Mouse (Mus musculus) embryonic facial prominence, embryonic 12.5 days (tissue): ENCODE measurements at regions not wholly inside any gene's neighbourhood (a gene's known extent, or its start where the extent isn't known, plus 50 kb on each side); places are given as distances from the start of the nearest gene placed in this dataset.
"Not testable (repeated sequence)": the region's sequence is repeated elsewhere in the genome, so short reads cannot be mapped to it uniquely, and the experiment has no call there.

Experiments used
- ATAC-seq: fragments of 200-750 bp; cut with Nextera tagmentation; 2 replicates; pipeline ENCODE4 v1.8.0; 2017; ENCODE audit not compliant: insufficient number of reproducible peaks, insufficient read depth, low FRiP score, low TSS enrichment
- H3K27ac ChIP-seq: fragments of 300-500 bp; sonication (generic); 2 replicates; pipeline ENCODE4 v1.5.1; 2016; ENCODE audit warnings: mild to moderate bottlenecking
- H3K27me3 ChIP-seq: fragments of 300-500 bp; sonication (generic); 2 replicates; pipeline ENCODE4 v1.6.1; 2016; ENCODE audit warnings: mild to moderate bottlenecking, moderate library complexity
- H3K36me3 ChIP-seq: fragments of 300-500 bp; sonication (generic); 2 replicates; pipeline ENCODE4 v1.6.1; 2016; ENCODE audit warnings: mild to moderate bottlenecking
- H3K4me1 ChIP-seq: fragments of 300-500 bp; sonication (generic); 2 replicates; pipeline ENCODE4 v1.6.1; 2016
- H3K4me2 ChIP-seq: fragments of 300-500 bp; sonication (generic); replicated peaks from 2 replicates; pipeline ENCODE4 v1.6.1; 2016; ENCODE audit warnings: mild to moderate bottlenecking, moderate library complexity
- H3K4me3 ChIP-seq: fragments of 300-500 bp; sonication (generic); 2 replicates; pipeline ENCODE4 v1.5.1; 2016; ENCODE audit warnings: mild to moderate bottlenecking
- H3K9ac ChIP-seq: fragments of 300-500 bp; sonication (generic); 2 replicates; pipeline ENCODE4 v1.6.1; 2016; ENCODE audit warnings: mild to moderate bottlenecking, moderate library complexity
- H3K9me3 ChIP-seq: fragments of 300-500 bp; sonication (generic); 2 replicates; pipeline ENCODE4 v1.6.1; 2016; ENCODE audit warnings: mild to moderate bottlenecking, moderate library complexity
- WGBS: fragments of 180-500 bp; shearing (Covaris S2); methylation state at CpG from one replicate; pipeline ENCODE4 v1.1.7; 2016; 5-methylcytosine and 5-hydroxymethylcytosine counted together

DNA sequence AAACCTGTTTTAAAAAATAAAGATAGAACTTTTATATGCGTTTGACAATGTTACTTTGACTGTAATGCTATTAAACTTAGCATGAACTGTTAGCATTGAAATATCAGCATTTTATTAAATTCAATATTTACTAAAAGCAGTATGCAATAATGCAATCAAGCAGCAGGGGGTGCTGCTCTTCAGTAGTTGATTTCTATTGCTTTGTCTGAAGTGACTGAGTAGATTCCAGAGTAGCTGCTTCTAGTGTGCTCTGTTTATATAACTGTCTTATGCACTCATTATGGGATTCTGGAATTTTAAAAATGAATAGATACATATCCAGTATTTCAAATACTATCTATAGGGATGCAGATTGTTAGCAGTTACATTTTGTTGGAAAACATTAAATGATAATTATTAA is 146.2 kb downstream of the Gm28710 start:
- Histone ChIP-seq H3K9me3 (no peaks in the 10 kb centered on the region), H3K4me1 (no peaks in the 10 kb centered on the region), H3K36me3 (no peaks in the 10 kb centered on the region), H3K4me3 (no peak overlapping the region), H3K4me2 (no peak overlapping the region), H3K9ac (no peak overlapping the region), H3K27ac (no peak overlapping the region), H3K27me3 (no peaks in the 10 kb centered on the region)
- 47% methylated on average over 1 of the region's 1 CpGs for WGBS
- ATAC-seq: no peak

- Histone ChIP-seq H3K27me3 (no peaks in the 10 kb centered on the region), H3K36me3 (no peaks in the 10 kb centered on the region), H3K27ac (no peak overlapping the region), H3K4me3 (no peak overlapping the region), H3K9ac (no peak overlapping the region), H3K4me1 (no peaks in the 10 kb centered on the region), H3K9me3 (no peaks in the 10 kb centered on the region), H3K4me2 (no peak overlapping the region)
- WGBS: 20% methylated on average over 1 of the region's 1 CpGs
- ATAC-seq: no peak
These were observed 155.8 kb downstream of the Gm28710 start for GRCm38 (mm10) chr5:16947430-16947829.

DNA sequence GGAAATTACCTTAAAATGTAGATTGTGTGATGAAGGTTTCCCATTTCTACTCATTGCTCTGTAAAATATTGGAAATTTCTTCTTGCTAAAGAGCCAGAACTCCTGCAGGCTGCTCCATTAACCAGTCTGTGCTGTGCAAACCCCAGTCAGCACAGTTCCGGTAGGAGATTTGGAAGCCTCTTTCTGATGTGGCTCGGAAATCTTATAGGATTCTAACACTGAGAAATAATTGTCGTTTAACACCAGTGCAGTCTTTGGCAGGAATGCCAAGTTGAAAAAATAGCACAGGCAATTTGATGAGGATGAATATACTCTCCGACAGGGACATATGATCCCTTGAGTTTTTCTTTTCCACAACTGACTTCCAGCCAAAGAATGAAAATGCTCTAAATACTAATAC is 176.1 kb downstream of the Gm28710 start:
- Histone ChIP-seq H3K4me1 (no peaks in the 10 kb centered on the region), H3K4me3 (no peak overlapping the region), H3K36me3 (no peaks in the 10 kb centered on the region), H3K27me3 (no peaks in the 10 kb centered on the region), H3K9ac (no peak overlapping the region), H3K27ac (no peak overlapping the region), H3K9me3 (no peaks in the 10 kb centered on the region), H3K4me2 (no peak overlapping the region)
- 55% methylated on average over 4 of the region's 4 CpGs for WGBS
- no peak for ATAC-seq

- not testable (repeated sequence) for H3K9me3 ChIP-seq, H3K36me3 ChIP-seq, H3K4me1 ChIP-seq, H3K27ac ChIP-seq, H3K4me2 ChIP-seq, H3K27me3 ChIP-seq, H3K4me3 ChIP-seq, ATAC-seq, H3K9ac ChIP-seq
- WGBS: 53% methylated on average over 1 of the region's 1 CpGs
These were observed 177.2 kb downstream of the Gm28710 start for GRCm38 (mm10) chr5:16968817-16969216.

- H3K4me3 ChIP-seq: no peak overlapping the region
- ATAC-seq: no peak
- H3K4me1 ChIP-seq: no peaks in the 10 kb centered on the region
- H3K9ac ChIP-seq: no peak overlapping the region
- H3K4me2 ChIP-seq: no peak overlapping the region
- no peak overlapping the region for H3K27ac ChIP-seq
- 74% methylated on average over 1 of the region's 1 CpGs for WGBS
- no peaks in the 10 kb centered on the region for H3K27me3 ChIP-seq
- no peaks in the 10 kb centered on the region for H3K9me3 ChIP-seq
- H3K36me3 ChIP-seq: no peaks in the 10 kb centered on the region
These were observed 181.7 kb downstream of the Gm28710 start for GRCm38 (mm10) chr5:16973206-16973896.

DNA sequence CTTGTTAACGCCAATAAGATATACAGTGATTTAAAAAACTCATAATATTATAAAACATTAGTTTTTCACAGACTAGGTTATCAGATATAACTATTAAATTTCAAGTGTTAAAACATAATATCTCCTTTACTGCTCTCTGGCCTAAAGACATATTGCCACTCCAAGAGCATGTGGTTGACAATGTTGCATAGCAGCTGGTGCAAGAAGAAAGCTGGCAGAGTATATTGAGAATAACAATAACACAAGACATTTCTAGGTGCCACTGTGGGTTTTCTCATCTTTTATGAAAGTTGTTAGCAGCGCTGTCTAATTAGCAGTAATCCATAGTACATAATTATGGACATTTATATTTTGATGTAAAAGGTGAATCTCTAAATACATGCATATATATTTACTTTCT is 184.4 kb downstream of the Gm28710 start:
- Histone ChIP-seq H3K27ac (no peak overlapping the region), H3K9me3 (no peaks in the 10 kb centered on the region), H3K27me3 (no peaks in the 10 kb centered on the region), H3K9ac (no peak overlapping the region), H3K4me2 (no peak overlapping the region), H3K4me3 (no peak overlapping the region), H3K4me1 (no peaks in the 10 kb centered on the region), H3K36me3 (no peaks in the 10 kb centered on the region)
- no peak for ATAC-seq
- 88% methylated on average over 2 of the region's 2 CpGs for WGBS

GRCm38 (mm10) chr5:16984877-16985276 is 193.3 kb downstream of the Gm28710 start:
- no peaks in the 10 kb centered on the region for H3K9me3 ChIP-seq
- no peak overlapping the region for H3K9ac ChIP-seq
- H3K4me2 ChIP-seq: no peak overlapping the region
- ATAC-seq: no peak
- no peaks in the 10 kb centered on the region for H3K36me3 ChIP-seq
- H3K4me3 ChIP-seq: no peak overlapping the region
- no peak overlapping the region for H3K27ac ChIP-seq
- no peaks in the 10 kb centered on the region for H3K4me1 ChIP-seq
- no peaks in the 10 kb centered on the region for H3K27me3 ChIP-seq
- WGBS: 84% methylated on average over 2 of the region's 2 CpGs

- H3K9me3 ChIP-seq: no peaks in the 10 kb centered on the region
- H3K36me3 ChIP-seq: no peaks in the 10 kb centered on the region
- H3K4me2 ChIP-seq: no peak overlapping the region
- no peak for ATAC-seq
- H3K4me3 ChIP-seq: no peak overlapping the region
- H3K27me3 ChIP-seq: no peaks in the 10 kb centered on the region
- no peak overlapping the region for H3K9ac ChIP-seq
- 67% methylated on average over 1 of the region's 1 CpGs for WGBS
- no peaks in the 10 kb centered on the region for H3K4me1 ChIP-seq
- H3K27ac ChIP-seq: no peak overlapping the region
These were observed 199.9 kb downstream of the Gm28710 start for GRCm38 (mm10) chr5:16991518-16991917.

GRCm38 (mm10) chr5:16999183-16999582 is 207.6 kb downstream of the Gm28710 start:
- ATAC-seq: no peak
- WGBS: 41% methylated on average over 2 of the region's 2 CpGs

DNA sequence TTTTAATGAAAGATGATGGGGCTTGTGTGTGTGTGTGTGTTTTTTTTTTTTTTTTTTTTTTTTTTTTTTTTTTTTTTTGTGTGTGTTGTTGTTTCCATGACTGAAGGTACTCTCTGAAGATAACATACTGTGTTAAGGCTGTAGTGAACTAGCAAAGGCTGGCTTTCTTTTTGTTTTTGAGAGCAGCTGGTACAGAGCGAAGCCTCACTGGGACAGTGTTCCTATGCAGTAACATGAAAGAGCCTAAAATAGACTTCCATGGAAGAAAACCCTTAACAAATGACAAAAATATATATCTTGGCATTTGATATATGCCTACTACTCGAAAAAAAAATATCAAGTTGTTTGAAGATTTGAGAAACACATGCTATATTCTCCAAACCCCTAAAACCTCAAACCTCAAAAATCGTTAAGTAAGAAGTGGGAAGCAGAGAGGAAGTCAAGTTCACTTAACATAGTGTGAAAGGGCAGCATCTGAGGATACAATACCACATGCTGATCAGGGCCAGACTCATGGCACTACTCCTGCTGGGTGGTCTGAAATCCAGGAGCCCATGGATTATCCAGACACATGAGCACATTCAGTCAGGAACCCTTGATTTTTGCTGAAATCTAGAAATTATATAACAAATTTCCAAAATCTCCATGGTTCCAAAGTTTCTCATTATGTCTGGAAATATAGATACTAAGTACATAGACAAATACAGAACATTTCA is 215.4 kb downstream of the Gm28710 start:
- no peak overlapping the region for H3K27ac ChIP-seq
- H3K4me2 ChIP-seq: no peak overlapping the region
- ATAC-seq: no peak
- no peak overlapping the region for H3K4me3 ChIP-seq
- H3K4me1 ChIP-seq: no peaks in the 10 kb centered on the region
- no peaks in the 10 kb centered on the region for H3K27me3 ChIP-seq
- H3K9ac ChIP-seq: no peak overlapping the region
- H3K9me3 ChIP-seq: no peaks in the 10 kb centered on the region
- H3K36me3 ChIP-seq: no peaks in the 10 kb centered on the region
- WGBS: 61% methylated on average over 3 of the region's 3 CpGs

More at GRCm38 (mm10) chr5:16999183-16999582, 207.6 kb downstream of the Gm28710 start:
- H3K9ac ChIP-seq: no peak overlapping the region
- no peak overlapping the region for H3K4me2 ChIP-seq
- no peaks in the 10 kb centered on the region for H3K9me3 ChIP-seq
- H3K36me3 ChIP-seq: no peaks in the 10 kb centered on the region
- H3K4me3 ChIP-seq: no peak overlapping the region
- H3K27me3 ChIP-seq: no peaks in the 10 kb centered on the region
- H3K27ac ChIP-seq: no peak overlapping the region
- no peaks in the 10 kb centered on the region for H3K4me1 ChIP-seq

GRCm38 (mm10) chr5:17021636-17022035 is 230.0 kb downstream of the Gm28710 start:
- Histone ChIP-seq H3K27ac (no peak overlapping the region), H3K36me3 (no peaks in the 10 kb centered on the region), H3K4me3 (no peak overlapping the region), H3K4me2 (no peak overlapping the region), H3K9me3 (no peaks in the 10 kb centered on the region), H3K9ac (no peak overlapping the region), H3K4me1 (no peaks in the 10 kb centered on the region), H3K27me3 (no peaks in the 10 kb centered on the region)
- no peak for ATAC-seq

DNA sequence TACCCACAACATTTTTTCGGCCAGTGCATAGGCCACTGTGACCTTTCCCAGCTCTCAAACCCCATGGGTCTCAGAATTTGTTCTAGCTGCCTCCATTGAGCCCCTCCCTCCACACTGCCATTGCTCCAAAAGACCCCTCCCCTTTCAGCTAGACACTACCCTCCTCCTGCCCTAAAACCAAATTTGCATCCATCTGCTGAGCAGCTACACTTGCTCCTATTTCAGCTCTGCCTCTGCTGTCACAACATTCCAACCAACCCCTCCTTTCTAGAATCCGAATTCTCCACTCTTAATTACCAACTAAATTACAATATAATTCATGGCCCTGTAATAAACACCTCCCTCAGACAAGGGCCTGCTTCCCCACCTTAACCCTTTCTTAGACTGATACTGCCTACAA is 262.3 kb downstream of the Gm28710 start:
- Histone ChIP-seq H3K9me3 (no peaks in the 10 kb centered on the region), H3K4me3 (no peak overlapping the region), H3K4me2 (no peak overlapping the region), H3K9ac (no peak overlapping the region), H3K4me1 (no peaks in the 10 kb centered on the region), H3K27me3 (no peaks in the 10 kb centered on the region), H3K36me3 (no peaks in the 10 kb centered on the region), H3K27ac (no peak overlapping the region)
- WGBS: 51% methylated on average over 2 of the region's 2 CpGs
- ATAC-seq: no peak
